Mouse (Mus musculus) MEL (cell line): Measurements from ENCODE around the gene D430041D05Rik.

Experiments
- ETS1 ChIP-seq: IDR thresholded peaks from 2 replicates; pipeline ENCODE4 v1.6.1; 2012; ENCODE audit warnings: low read depth, mild to moderate bottlenecking, inconsistent platforms, low read length, improper control_type of control experiment, moderate library complexity
- NELFE ChIP-seq: IDR thresholded peaks from 2 replicates; pipeline ENCODE4 v1.6.1; 2011; ENCODE audit warnings: low read depth, low read length, improper control_type of control experiment
- SIN3A ChIP-seq: IDR thresholded peaks from 2 replicates; pipeline ENCODE4 v1.6.1; 2012; ENCODE audit warnings: low read length, improper control_type of control experiment, inconsistent platforms

- TF ChIP-seq ETS1 (no peak), NELFE (no peak), SIN3A (no peak)
Observed at GRCm38 (mm10) chr2:104173431-104173830, 237.4 kb downstream of the D430041D05Rik start.
